Mouse (Mus musculus): Measurements from ENCODE around the gene Dzank1. TPM values are rescaled to one million over a fixed set of nuclear protein-coding genes. Genes with fewer than 3 reads are reported as not detected.

The Dzank1 gene
- total RNA-seq (2023), result not detected

GRCm38 (mm10) chr2:144526981-144527820 is at the start of gene Dzank1, which contains the start of gene Polr3f:
Gene Dzank1 (minus strand): TSS chr2:144527414.
Gene Polr3f (plus strand): TSS chr2:144527718.

GRCm38 (mm10) chr2:144555820-144556552 is 28.8 kb upstream of the Dzank1 start, which contains the start of gene Sec23b:
Gene Sec23b (plus strand): TSS chr2:144556229.

GRCm38 (mm10) chr2:144550529-144550928 is 23.3 kb upstream of the Dzank1 start, which contains the start of gene Rbbp9:
Gene Rbbp9 (minus strand): TSS chr2:144550869.

Other genes starting within 250 kb of the Dzank1 start
- 1.2 TPM for gene Ovol2, start 195.3 kb downstream of the Dzank1 start, total RNA-seq (2023)
- gene Kat14, start 158.4 kb downstream of the Dzank1 start, total RNA-seq (2023), result 38.2 TPM
- 5.9 TPM for gene Pet117, start 158.4 kb downstream of the Dzank1 start, total RNA-seq (2023)
- 38.0 TPM for gene Polr3f, start 304 bp upstream of the Dzank1 start, total RNA-seq (2023)
- gene Rbbp9, start 23.5 kb upstream of the Dzank1 start, total RNA-seq (2023), result 6.8 TPM
- gene Sec23b, start 28.8 kb upstream of the Dzank1 start, total RNA-seq (2023), result 59.4 TPM
- 19.9 TPM for gene Smim26, start 66.6 kb upstream of the Dzank1 start, total RNA-seq (2023)
- gene Dtd1, start 72.5 kb upstream of the Dzank1 start, total RNA-seq (2023), result 25.0 TPM

Data from CD4-positive naive resting alpha-beta T cell, adult 57 days (primary cell).